In the genomic region with DNA sequence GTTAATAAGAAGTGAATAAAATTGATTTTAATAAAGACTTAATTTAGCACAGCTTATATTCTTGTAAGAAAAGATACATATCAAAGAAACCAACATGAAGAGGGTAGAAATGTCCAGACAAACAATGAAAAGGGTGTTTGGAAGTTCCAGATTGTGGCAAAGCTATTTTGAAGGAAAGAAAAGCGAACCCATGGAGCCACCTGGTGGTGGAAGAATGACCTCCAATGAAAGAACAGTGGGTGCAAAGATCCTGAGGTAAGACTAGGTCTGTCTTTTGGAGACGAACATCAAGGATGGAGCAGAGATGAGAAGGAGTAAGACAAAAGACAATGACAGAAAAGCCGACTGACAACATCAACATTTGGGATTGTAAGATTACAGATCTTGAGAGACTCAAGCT, we compare ENCODE assay signal across 10 mouse cellular contexts.
A peak's percentile ranks its signal among the peaks of the same experiment; 100 is the strongest.
DNase-seq lines count a peak whose midpoint lies in the region; ATAC-seq and TF ChIP-seq lines count a peak whose summit lies in the region.
"Had no signal": no experiment of that assay in that cellular context is flagged by ENCODE, and none has a peak within 500 bp of the region (broad histone marks: within the 10 kb centered on the region; RNA-seq: fewer than 3 reads in every experiment).

No protein-coding gene starts in this region.

- no peak overlapping the region for H3K9ac ChIP-seq in heart, adult 2 months (ENCODE audit: low read depth, low read length)
- no peak overlapping the region for H3K9ac ChIP-seq in midbrain, embryonic 14.5 days (replicated peaks; ENCODE audit: low read length)
- H3K9ac ChIP-seq in midbrain, embryonic 16.5 days (ENCODE audit: low read depth, low read length): no peak overlapping the region
- H3K9ac ChIP-seq: lung, embryonic 15.5 days; stomach, embryonic 15.5 days had no signal

- H3K4me2 ChIP-seq in midbrain, embryonic 14.5 days (ENCODE audit: low read length): no peak overlapping the region
- no peak overlapping the region for H3K4me2 ChIP-seq in midbrain, embryonic 16.5 days (ENCODE audit: low read length)
- H3K4me2 ChIP-seq: lung, embryonic 15.5 days; stomach, embryonic 15.5 days had no signal

- H3K36me3 ChIP-seq in heart, adult 2 months (ENCODE audit: control insufficient read depth, insufficient read depth, low read length): no peaks in the 10 kb centered on the region
- H3K36me3 ChIP-seq in midbrain, embryonic 14.5 days (ENCODE audit: control insufficient read depth, insufficient read depth, low read length): no peaks in the 10 kb centered on the region
- H3K36me3 ChIP-seq in midbrain, embryonic 16.5 days (ENCODE audit: control insufficient read depth, insufficient read depth, low read length): no peaks in the 10 kb centered on the region
- H3K36me3 ChIP-seq: lung, embryonic 15.5 days; stomach, embryonic 15.5 days had no signal

- WGBS in heart, adult 2 months: 38% methylated on average over 3 of the region's 3 CpGs
- WGBS in midbrain, embryonic 14.5 days: 40% methylated on average over 3 of the region's 3 CpGs
- 45% methylated on average over 3 of the region's 3 CpGs for WGBS in midbrain, embryonic 16.5 days

- peak; percentile 71 for TF ChIP-seq CTCF in heart, adult 2 months (IDR thresholded peaks at IDR 0.05)

- no peaks in the 10 kb centered on the region for H3K79me2 ChIP-seq in heart, adult 2 months (replicated peaks; ENCODE audit: control insufficient read depth, insufficient read depth, low read length)

- intact Hi-C loops in heart, adult 2 months (cut with DNase I): loop anchor here (5.0 kb wide), 1 partner anchor 824 kb away; no protein-coding TSS in a partner anchor
- intact Hi-C loops in heart, postnatal 25 days (cut with DNase I): loop anchor here (5.0 to 10.0 kb wide), 3 partner anchors 824 to 1921 kb away; no protein-coding TSS in a partner anchor
- intact Hi-C loops in left cerebral cortex, postnatal 10 days (cut with DNase I): no loop called here

- no peak for ATAC-seq in midbrain, embryonic 14.5 days (ENCODE audit: low FRiP score, low TSS enrichment)
- no peak for ATAC-seq in midbrain, embryonic 16.5 days

- TF ChIP-seq POLR2A in heart, adult 2 months (IDR thresholded peaks at IDR 0.05; ENCODE audit: insufficient read depth, low read depth, low read length): no peak

- no peak overlapping the region for H3K4me3 ChIP-seq in heart, adult 2 months
- H3K4me3 ChIP-seq in midbrain, embryonic 14.5 days (replicated peaks; ENCODE audit: low read depth, low read length): no peak overlapping the region
- no peak overlapping the region for H3K4me3 ChIP-seq in midbrain, embryonic 16.5 days (ENCODE audit: low read depth, low read length)
- H3K4me3 ChIP-seq: lung, embryonic 15.5 days; stomach, embryonic 15.5 days had no signal

- no peak for TF ChIP-seq EP300 in heart, adult 2 months (IDR thresholded peaks at IDR 0.05; ENCODE audit: insufficient read depth, low read depth, low read length)

- H3K9me3 ChIP-seq in midbrain, embryonic 14.5 days (ENCODE audit: control insufficient read depth, low read length): no peaks in the 10 kb centered on the region
- H3K9me3 ChIP-seq in midbrain, embryonic 16.5 days (replicated peaks; ENCODE audit: control insufficient read depth, low read length, poor library complexity, severe bottlenecking): no peaks in the 10 kb centered on the region
- H3K9me3 ChIP-seq: lung, embryonic 15.5 days; stomach, embryonic 15.5 days had no signal

- DNase-seq in heart, adult 2 months: no peak
- DNase-seq in heart, postnatal 25 days (ENCODE audit: low spot score): no peak
- peak; percentile 72 for DNase-seq in midbrain, embryonic 14.5 days
- peak; percentile 0 for DNase-seq in c-Kit-positive CD71-negative TER-119-negative erythroid progenitor cells, embryonic 14.5 days (ENCODE audit: low read depth)
- peak; percentile 4 for DNase-seq in lung, postnatal 25 days (ENCODE audit: low spot score)
- no peak for DNase-seq in left cerebral cortex, postnatal 10 days (ENCODE audit: extremely low spot score in 1 of 2, low spot score in 2 of 2)
- no peak for DNase-seq in thymus, adult 18-20 months

- H3K27ac ChIP-seq in heart, adult 2 months: no peak overlapping the region
- H3K27ac ChIP-seq in midbrain, embryonic 14.5 days (replicated peaks; ENCODE audit: low read depth, low read length): no peak overlapping the region
- no peak overlapping the region for H3K27ac ChIP-seq in midbrain, embryonic 16.5 days (ENCODE audit: low read length)
- H3K27ac ChIP-seq: lung, embryonic 15.5 days; stomach, embryonic 15.5 days had no signal

- H3K4me1 ChIP-seq in heart, adult 2 months (ENCODE audit: control insufficient read depth, insufficient read depth, low read length): no peaks in the 10 kb centered on the region
- H3K4me1 ChIP-seq in midbrain, embryonic 14.5 days (ENCODE audit: control insufficient read depth, insufficient read depth, low read length): no peaks in the 10 kb centered on the region
- H3K4me1 ChIP-seq in midbrain, embryonic 16.5 days (ENCODE audit: control insufficient read depth, insufficient read depth, low read length): peaks cover 6% of the 10 kb centered on the region
- H3K4me1 ChIP-seq: lung, embryonic 15.5 days; stomach, embryonic 15.5 days had no signal

- no peaks in the 10 kb centered on the region for H3K27me3 ChIP-seq in heart, adult 2 months (ENCODE audit: control insufficient read depth, insufficient read depth, low read length)
- H3K27me3 ChIP-seq in midbrain, embryonic 14.5 days (ENCODE audit: control insufficient read depth, insufficient read depth, low read length): no peaks in the 10 kb centered on the region
- no peaks in the 10 kb centered on the region for H3K27me3 ChIP-seq in midbrain, embryonic 16.5 days (ENCODE audit: control insufficient read depth, insufficient read depth, low read depth, low read length)
- H3K27me3 ChIP-seq: lung, embryonic 15.5 days; stomach, embryonic 15.5 days had no signal

Comparison
In these comparisons a context has a peak if more than half of its experiments do, and no peak if none do; other contexts are left out.
1. DNase-seq: peak in midbrain, embryonic 14.5 days (single experiment), c-Kit-positive CD71-negative TER-119-negative erythroid progenitor cells, embryonic 14.5 days (single experiment) and lung, postnatal 25 days (single experiment); none in heart, adult 2 months (0 of 2), heart, postnatal 25 days (single experiment), left cerebral cortex, postnatal 10 days (0 of 2) and thymus, adult 18-20 months (0 of 2).